Mouse (Mus musculus) E14TG2a.4 (cell line): ENCODE measurements around the gene Grik3.

ENCODE experiments used
- CTCF ChIP-seq: conservative IDR thresholded peaks from 2 replicates; pipeline ENCODE4 v1.5.1; 2014; ENCODE audit warnings: low read length
- NANOG ChIP-seq: IDR thresholded peaks from 2 replicates; pipeline ENCODE4 v1.6.1; 2014; ENCODE audit warnings: borderline replicate concordance, low read length, mixed read lengths

DNA sequence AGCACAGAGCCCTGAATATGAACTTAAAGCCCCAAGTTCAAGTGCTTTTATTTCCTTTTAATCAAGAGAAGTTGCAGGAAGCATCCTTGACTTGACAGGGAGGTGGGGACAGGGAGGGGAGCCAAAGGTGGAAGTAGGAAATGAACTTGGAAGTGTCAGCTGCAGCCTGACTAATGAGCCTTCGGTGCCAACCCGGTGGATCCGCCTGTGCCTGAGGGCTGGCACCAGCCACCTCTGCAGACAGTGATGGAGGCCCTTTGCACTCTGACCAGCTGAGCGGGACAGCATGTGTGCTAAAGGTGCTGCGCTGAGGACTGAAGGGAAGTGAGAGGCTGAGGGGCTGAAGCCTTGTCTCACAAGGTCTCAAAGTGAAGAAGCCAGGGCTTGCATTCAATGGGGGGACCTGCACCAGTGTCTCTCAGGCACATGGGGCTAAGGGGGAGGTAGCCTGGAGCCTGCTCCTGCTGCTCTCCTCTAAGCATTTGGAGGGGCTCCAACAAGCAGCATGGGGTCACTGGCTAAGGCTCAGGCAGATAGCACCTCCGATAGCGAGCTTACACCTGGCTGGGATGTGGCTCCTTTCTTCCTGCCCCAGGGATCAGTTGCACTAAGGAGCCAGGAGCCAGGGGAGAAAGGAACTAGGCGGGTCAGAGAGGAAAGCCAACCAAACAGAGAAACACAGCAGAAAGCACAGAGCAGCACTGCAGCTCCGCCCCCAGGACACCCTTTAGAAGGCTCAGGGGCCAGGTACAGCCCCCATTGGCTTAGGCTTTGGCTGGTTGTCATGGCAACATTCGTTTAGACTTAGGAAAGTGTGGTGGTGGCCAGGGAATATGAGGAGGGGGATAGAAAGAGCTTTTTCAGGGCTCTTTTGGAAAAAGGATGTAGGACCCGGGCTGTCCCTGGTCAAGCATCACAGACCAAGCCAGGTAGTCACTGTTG lies 33.1 kb upstream of the Grik3 start:
- TF ChIP-seq CTCF (no peak), NANOG (no peak)
